Mouse (Mus musculus) central nervous system, embryonic 11.5 days (tissue): ENCODE results near the gene Mslnl. TPM values are rescaled to one million over a fixed set of nuclear protein-coding genes. Genes with fewer than 3 reads are reported as not detected.

Source experiments
- polyA plus RNA-seq: library from polyadenylated mRNA; depleted of rRNA; stranded (reverse); fragments of >200 nt; gene quantifications from 2 replicates; pipeline ENCODE4 v1.2.3, GENCODE M21; 2012; rRNA removed

The Mslnl gene
- 0.02 and 0.05 TPM in 2 replicates for polyA plus RNA-seq

DNA sequence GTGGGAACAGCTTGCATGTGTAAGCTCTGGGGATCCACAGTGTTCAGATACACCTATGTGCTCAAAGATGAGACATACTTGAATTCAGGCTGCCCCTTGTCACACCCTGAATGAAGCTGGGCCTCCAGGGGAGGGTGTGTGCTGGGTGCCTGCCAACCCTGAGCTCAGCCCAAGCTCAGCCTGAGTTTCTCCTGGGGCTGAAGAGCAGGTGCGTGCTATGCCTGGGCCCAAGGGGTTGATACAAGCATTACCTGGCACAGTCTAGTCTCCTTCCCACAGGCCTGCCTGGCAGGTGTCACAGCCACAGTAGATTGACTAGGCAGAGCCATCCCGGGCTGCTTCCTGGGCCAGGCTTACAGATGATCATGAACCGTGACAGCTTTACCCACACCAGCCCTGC is at the start of gene Mslnl:
Mslnl (plus strand) TSS at position 298 of the 400 bp plus-strand sequence.

DNA sequence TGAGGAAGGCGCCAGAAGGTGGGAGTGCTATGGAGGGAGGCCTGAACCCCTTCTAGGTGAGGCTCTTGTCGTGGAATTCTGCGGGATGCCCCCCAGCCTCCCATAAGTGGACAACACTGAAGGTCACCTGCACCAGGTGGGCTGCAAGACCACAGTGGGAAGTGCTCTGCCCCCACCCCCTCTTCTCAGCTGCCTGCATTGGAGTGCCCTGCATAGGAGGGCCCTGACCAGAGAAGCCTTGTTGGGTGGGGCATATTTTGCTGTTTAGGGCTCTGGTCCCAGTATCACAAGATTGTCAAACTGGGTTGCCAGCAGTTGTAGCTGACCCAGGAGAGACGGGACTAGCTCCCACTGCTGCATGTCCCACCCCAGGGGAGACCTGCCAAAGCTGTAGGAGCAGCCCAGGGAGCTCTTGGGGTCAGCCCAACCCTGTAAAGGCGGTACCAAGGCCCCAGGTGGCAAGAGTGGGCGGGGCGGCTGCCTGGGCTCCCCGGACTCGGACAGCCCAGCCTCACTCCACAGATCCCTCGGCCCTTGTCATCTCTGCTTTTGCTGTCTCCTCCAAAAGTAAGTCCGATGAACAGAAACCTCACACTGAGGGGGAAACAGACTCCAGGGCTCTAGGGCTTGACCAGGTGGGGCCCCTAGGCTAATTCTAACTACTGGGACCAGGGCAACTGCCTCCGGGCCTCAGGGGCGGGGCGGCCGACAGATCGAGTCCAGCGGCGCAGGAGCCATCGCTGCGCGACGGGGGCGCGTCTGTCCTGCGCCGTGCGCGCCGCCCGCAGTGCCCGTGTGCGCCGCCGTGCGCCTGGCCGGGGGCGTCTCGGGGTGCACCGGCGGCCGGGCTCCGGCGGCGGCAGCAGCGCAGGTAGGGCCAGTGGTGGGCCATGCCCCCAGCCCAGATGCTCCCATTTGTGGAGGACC is 18.9 kb upstream of the Mslnl start, which contains the start of gene Gng13:
Gng13 (plus strand) TSS at position 461 of the 927 bp plus-strand sequence.

DNA sequence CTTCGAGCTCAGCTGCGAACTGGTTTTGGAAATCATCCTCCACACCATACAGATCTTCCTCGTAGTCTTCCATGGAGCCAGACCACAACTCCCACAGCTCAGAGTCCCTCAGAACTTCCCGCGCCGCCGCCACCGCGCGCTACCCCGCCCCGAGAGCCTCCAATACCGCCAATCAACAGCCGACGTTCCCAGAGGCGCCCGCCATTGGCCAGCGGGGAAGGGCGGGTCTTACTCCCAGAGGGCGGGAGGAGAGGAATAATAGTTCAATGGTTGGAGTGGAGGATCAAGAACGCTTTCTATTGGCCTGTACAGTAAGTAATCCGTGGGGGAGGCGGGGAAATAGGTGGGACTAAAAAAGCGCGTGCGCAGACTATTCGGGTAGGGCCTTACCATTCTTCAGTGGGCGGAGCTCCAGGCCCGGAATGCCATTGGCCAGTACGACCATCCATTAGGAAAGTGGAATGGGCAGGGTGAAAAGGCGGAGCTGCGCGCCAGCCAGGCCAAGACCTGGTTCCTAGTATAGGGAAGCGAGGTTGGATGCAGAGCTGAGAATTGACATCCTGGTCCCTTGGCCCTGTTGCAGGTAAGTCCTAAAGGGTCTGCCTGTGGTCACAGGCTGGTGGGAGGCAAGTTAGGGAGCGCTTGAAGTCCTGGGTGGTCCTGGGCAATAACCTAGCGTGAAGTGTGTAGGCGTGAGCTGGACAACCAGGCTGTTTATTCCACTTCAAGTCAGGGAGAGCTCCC is 8.4 kb upstream of the Mslnl start, which contains the start of the genes Chtf18 and Rpusd1:
Chtf18 (minus strand) TSS at position 155 of the 744 bp plus-strand sequence.
Rpusd1 (plus strand) TSS at position 406 of the 744 bp plus-strand sequence.

DNA sequence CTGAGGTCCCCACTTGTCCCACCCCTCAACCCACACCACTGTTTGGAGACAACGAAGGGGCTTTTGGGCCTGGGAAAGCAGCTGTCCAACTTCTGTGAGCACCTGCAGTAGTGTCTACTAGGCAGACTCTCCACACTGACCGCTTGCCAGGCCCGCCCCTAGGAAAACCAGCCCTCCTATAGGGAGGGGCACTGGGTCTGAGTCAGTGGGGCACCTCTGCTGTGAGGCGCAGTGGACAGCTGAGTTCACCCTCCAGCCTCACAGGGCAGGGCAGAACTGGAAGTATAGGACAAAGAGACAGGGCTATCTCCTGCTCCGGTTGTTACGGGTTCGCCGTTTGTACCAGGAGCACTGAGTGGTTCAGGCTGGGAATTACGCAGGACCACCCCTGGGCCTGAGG is 18.4 kb downstream of the Mslnl start, which contains the start of gene Msln:
Msln (minus strand) TSS at position 138 of the 400 bp plus-strand sequence.

DNA sequence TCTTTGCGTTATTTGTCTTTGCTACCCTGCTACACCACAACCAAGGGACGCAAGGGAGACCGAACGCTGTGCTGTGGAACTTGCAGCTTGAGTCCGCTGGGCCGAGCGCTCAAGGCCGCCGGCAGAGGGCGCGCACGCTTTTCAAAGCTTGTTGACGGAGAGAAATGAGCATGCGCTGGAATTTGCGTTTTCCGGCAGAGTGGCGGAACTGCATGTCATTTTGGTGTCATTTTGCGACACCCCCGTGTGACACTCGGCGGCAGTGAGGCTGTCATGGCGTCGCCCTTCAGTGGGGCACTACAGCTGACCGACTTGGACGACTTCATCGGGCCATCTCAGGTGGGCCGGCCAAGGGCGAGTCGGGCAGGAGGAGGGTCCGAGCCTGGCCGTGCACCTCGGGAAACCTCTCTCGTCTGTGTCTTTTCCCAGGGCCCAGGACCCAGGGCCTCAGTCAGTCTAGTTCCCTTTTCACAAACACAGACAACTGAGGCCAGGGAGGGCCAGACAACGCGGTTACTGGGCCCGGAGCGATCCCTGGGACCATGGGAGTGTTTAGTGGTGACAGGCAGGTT is 37.8 kb downstream of the Mslnl start, which contains the start of gene Narfl:
Narfl (plus strand) TSS at position 228 of the 572 bp plus-strand sequence.

DNA sequence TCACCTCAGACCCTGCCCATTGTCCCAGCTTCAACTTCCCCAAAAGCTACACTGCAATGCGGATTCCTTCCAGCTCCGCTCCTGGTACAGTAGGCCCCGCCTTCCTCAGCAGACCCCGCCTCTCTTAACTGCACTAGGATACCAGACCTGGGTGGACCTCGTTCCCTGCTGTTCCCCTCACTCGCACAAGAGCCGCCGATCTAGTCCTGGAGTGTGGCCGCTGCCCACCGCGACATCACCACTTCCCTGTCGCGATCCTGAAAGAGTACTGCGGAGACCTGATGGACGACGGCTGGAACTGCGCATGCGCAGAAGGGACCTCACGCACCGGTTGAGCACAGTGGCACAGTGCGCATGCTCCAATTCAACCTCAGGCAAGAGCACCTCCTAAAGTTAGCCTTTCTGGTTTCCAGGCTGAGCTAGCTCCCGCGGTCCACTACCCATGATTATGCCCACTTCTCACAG is 49.5 kb downstream of the Mslnl start, which contains the start of gene Haghl:
Haghl (minus strand) TSS at position 393 of the 465 bp plus-strand sequence.

DNA sequence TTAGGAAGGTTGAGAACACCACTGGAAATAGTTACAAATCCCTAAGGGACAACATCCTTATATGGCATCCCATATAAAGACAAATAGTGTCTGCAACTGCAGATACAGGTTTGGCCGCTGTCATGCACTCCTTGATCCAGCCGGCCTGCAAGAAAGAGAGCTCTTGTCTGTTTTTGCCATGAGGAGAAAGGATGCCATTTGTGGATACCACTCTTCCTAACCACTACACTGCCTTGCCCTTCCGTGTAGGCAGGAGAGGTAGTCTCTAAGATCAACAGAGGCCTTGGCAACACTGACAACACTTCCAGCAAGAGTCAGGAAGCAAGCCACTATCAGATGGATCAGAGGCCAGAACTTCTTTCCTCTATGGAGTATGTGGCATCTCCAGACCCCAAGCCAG is 50.4 kb downstream of the Mslnl start, which contains the start of gene Ccdc78:
Ccdc78 (plus strand) TSS at position 301 of the 400 bp plus-strand sequence.

DNA sequence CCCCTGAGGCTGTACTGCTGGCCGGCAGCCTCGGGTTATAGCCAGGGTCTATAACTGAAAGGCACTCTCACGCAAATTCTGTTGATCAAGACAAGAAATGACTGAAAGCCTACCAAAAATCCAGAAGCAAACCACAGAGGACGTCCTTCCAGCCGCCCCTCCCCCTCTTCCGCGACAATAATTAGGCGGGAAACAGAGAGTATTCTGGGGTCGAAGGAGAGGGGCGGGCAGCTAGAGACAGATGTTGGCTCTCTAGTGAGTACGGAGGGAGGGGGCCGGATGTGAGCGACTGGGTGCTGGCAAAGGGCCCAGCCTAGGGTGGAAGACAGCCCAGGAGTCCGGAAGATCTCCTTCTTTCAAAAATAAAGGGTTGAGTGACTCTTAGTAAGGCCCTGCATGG is 56.8 kb downstream of the Mslnl start, which contains the start of gene Fam173a:
Fam173a (minus strand) TSS at position 287 of the 400 bp plus-strand sequence.

DNA sequence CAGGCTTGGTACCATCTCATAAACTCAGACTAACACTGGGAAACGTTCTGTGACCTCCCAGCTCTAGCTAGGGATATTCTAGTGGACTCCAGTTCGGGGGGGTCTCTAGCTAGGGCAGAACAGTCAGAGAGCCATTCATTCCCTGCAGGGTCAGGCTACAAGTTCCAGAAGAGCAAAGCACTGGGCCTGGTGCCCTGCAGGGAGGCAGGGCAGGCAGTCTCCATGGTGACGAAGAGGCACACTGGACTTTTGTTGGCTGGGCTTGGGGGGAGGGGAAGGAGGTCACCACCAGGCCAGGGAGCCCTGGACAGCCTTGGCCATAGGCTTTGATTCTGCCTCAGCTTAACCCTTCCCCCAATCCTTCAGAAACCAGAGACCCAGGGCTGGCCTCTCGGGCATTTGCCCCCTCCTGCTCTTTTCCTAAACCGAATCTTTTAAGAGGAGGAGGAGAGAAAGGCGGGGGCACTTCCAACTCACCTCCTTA is 59.8 kb downstream of the Mslnl start, which contains the start of gene AC134908.4:
AC134908.4 (minus strand) TSS at position 51 of the 484 bp plus-strand sequence.

DNA sequence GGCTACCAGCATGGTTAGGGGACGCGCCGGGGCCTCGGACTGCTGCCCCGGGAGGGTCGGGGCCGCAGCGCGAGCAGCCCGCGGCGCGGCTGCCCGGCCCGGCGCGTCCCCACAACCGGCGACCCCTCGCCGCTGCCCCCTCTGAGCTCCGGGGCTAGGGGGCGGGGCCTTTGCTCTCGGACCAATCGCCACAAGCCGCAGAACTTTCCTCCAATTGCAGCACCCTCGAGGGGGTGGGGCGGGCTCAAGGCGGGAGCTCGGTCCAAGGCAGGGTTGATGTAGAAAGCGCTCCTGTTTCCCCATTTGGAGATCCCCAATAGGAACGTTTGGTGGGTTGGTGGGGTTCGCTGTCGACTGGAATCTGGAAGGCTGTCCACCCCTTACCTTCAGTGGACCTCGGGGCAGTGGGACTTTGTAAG is 61.1 kb downstream of the Mslnl start, which contains the start of gene Metrn:
Metrn (minus strand) TSS at position 186 of the 419 bp plus-strand sequence.

Other genes starting within 250 kb of the Mslnl start
- 0.06 and 0.07 TPM in 2 replicates for gene Sstr5, start 238.8 kb upstream of the Mslnl start, polyA plus RNA-seq
- 3.1 and 6.9 TPM in 2 replicates for gene Sox8, start 165.4 kb upstream of the Mslnl start, polyA plus RNA-seq
- 8.9 and 14.4 TPM in 2 replicates for gene Lmf1, start 157.0 kb upstream of the Mslnl start, polyA plus RNA-seq
- 0.26 and 0.48 TPM in 2 replicates for gene Gng13, start 18.9 kb upstream of the Mslnl start, polyA plus RNA-seq
- 32.4 and 35.5 TPM in 2 replicates for gene Chtf18, start 8.6 kb upstream of the Mslnl start, polyA plus RNA-seq
- gene Rpusd1, start 8.4 kb upstream of the Mslnl start, polyA plus RNA-seq: 18.4 and 32.8 TPM in 2 replicates
- 0.12 and 0.66 TPM in 2 replicates for gene Msln, start 18.3 kb downstream of the Mslnl start, polyA plus RNA-seq
- gene Narfl, start 37.7 kb downstream of the Mslnl start, polyA plus RNA-seq: 16.3 and 21.2 TPM in 2 replicates
- 111 and 132 TPM in 2 replicates for gene Haghl, start 49.6 kb downstream of the Mslnl start, polyA plus RNA-seq
- gene Ccdc78, start 50.5 kb downstream of the Mslnl start, polyA plus RNA-seq: 0.09 and 0.10 TPM in 2 replicates
- gene Fam173a, start 56.9 kb downstream of the Mslnl start, polyA plus RNA-seq: 88.5 and 121 TPM in 2 replicates
- 0.35 TPM in 1 of 2 replicates, not detected in the other for gene AC134908.4, start 59.6 kb downstream of the Mslnl start, polyA plus RNA-seq
- gene Metrn, start 61.1 kb downstream of the Mslnl start, polyA plus RNA-seq: 185 and 306 TPM in 2 replicates
- 22.0 and 23.9 TPM in 2 replicates for gene Fbxl16, start 73.0 kb downstream of the Mslnl start, polyA plus RNA-seq
- gene Wdr24, start 87.6 kb downstream of the Mslnl start, polyA plus RNA-seq: 31.7 and 41.2 TPM in 2 replicates
- gene Jmjd8, start 92.8 kb downstream of the Mslnl start, polyA plus RNA-seq: 40.7 and 69.5 TPM in 2 replicates
- gene Stub1, start 97.4 kb downstream of the Mslnl start, polyA plus RNA-seq: 262 and 275 TPM in 2 replicates
- 10.0 and 12.2 TPM in 2 replicates for gene Rhbdl1, start 101.3 kb downstream of the Mslnl start, polyA plus RNA-seq
- gene Gm20683, start 105.7 kb downstream of the Mslnl start, polyA plus RNA-seq: 4.6 and 8.4 TPM in 2 replicates
- gene Rhot2, start 108.8 kb downstream of the Mslnl start, polyA plus RNA-seq: 83.1 and 93.9 TPM in 2 replicates
- 66.2 and 66.6 TPM in 2 replicates for gene Wdr90, start 125.5 kb downstream of the Mslnl start, polyA plus RNA-seq
- gene Mcrip2, start 132.7 kb downstream of the Mslnl start, polyA plus RNA-seq: 7.2 and 8.3 TPM in 2 replicates
- 62.4 and 68.5 TPM in 2 replicates for gene Mettl26, start 139.0 kb downstream of the Mslnl start, polyA plus RNA-seq
- 1.1 and 1.2 TPM in 2 replicates for gene Wfikkn1, start 144.8 kb downstream of the Mslnl start, polyA plus RNA-seq
- gene Rab40c, start 183.7 kb downstream of the Mslnl start, polyA plus RNA-seq: 37.2 and 44.0 TPM in 2 replicates
- gene Pigq, start 208.9 kb downstream of the Mslnl start, polyA plus RNA-seq: 78.0 and 105 TPM in 2 replicates
- 0.52 and 0.92 TPM in 2 replicates for gene Nhlrc4, start 208.9 kb downstream of the Mslnl start, polyA plus RNA-seq
- 0.10 TPM in 2 replicates for gene A930017K11Rik, start 216.5 kb downstream of the Mslnl start, polyA plus RNA-seq
- gene Capn15, start 249.8 kb downstream of the Mslnl start, polyA plus RNA-seq: 30.1 and 36.6 TPM in 2 replicates